Mouse (Mus musculus) layer of hippocampus, adult 8-10 months (tissue): ENCODE measurements at regions not wholly inside any gene's neighbourhood (a gene's known extent, or its start where the extent isn't known, plus 50 kb on each side); places are given as distances from the start of the nearest gene placed in this dataset.
A peak's percentile ranks its signal among the peaks of the same experiment; 100 is the strongest.

Experiments used
- DNase-seq, 2 experiments: peaks; one replicate each; pipeline ENCODE4 v3.0.0; 2022; ENCODE audit warnings: low spot score in 2 of 2
- microRNA-seq, 2 experiments: library from miRNA; unstranded; fragments of <30 nt; microRNA quantifications; one replicate each; pipeline ENCODE4 v1.2.0; 2022

DNA sequence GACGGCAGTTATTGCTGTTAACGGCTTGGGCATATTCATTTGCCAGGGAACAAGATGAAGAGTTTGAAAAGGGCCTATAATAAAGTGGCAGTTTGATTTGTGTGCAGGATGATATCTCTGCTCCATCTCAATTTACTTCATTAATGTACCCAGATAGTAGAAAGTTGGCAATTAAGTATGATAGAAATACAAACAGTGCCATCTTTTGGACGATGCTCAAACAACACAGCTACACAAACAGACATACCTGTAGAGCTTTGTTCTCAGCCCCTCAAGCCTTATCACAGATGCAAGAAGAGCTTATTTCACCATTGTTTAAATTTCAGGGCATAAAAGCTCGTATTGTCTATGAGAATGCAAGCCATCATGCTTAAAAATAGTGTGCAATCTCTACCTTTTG is 82.2 kb downstream of the Tnfsf11 start:
- DNase-seq: no peak

DNA sequence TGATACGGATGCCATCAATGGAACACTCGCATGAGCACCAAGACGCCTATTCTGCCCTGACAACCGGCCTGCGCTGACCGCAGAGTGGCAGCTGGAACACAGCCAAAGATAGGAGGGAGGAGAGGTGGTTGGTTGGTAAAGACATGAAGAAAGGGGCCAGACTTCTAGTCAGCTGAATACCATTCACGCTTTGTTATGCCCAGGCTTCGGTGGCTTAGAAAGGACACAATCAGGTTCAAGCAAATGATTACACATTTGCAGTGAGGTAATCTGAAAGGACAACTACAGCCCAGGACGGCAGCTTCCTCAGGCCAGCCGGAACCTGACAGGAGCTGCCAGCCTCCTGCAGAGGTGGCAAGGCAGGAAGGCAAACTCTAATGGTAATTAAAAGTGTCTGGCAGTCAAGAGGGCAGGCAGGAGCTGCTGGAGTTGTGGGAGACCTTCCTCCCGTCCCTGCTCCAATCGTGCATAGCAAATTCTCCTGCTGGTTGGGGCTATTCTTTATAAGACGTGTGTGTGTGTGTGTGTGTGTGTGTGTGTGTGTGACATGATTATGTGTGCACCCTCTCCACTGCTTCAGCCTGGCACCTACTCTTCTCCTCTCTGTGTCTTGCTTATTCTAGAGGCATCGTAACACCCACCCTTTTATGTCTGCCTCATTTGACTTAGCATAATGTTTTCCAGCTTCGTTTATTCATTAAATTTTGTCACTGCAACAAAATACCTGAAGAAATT is 91.4 kb downstream of the Tnfsf11 start:
- DNase-seq: no peak

DNA sequence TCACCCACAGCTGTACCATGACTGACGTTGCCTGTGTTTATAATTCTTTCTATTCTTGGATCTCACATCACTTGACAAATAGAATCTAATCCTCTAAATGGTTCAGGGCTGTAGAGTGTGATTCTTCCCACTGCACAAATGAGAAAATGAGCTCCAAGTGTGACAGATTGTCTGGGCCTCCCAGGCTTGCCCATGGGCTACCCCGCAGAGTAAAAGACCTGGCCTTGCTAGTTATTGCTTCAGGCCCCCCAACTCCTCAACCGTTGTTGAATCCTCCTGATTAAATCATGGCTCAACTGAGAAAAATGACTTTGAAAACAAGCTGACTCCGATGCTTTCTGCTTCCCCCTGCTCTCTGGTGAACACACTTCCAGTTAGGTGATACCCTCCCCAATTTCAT is 92.4 kb downstream of the Tnfsf11 start:
- DNase-seq: no peak

DNA sequence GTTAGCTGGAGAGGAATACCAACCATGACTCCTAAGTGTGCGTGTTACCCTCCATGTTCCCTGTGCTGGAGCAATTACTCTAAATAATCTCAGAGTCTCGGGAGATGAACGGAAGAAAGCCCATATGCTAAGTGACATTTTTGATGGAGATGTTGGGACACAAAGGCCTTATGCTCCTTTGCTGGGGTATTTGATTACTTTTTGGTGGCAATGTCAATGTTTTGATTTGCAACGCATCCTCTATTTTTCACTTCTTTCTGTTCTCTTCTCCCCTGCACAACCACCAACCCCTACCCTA is 103.3 kb downstream of the Tnfsf11 start:
- no peak for DNase-seq

DNA sequence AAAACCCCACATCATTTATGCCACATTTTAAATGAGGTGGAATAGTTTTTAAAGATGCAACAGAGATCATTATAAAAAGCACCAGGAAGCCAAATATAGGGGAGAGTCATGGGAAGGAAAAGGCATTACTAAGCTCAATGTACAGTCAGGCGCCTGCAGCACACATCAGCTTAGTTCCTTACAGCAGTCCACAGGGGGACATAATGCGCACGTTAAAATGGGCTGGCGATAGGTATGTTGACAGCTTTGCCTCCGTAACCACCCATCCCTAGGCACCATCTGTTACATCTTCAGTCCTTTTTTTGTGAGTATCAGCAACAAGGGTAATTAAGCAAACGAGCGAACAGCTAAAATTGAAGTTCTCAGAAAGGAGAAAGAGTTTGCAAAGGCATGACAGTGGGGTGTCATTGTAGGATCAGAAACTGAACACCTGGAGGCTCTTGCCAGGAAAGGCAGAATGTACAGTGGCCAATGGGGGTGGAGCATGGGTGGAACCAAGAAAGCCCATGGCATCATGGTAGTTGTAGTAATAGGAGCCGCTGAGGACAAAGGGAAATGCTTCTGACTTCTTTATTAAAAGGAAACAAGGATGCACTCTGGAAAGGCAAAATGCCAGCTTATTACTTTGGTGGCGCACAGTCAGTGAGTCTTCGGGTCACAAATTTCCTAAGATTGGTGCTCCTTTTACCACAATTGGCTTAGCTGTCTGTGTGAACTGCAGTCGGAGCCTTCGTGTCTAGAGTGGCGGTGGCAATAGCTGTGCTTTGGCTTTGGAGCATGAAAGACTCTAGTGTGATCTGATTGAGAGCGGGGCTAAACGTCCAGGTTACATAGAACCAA is 103.9 kb downstream of the Tnfsf11 start:
- DNase-seq: peak; percentile 12 to 17

DNA sequence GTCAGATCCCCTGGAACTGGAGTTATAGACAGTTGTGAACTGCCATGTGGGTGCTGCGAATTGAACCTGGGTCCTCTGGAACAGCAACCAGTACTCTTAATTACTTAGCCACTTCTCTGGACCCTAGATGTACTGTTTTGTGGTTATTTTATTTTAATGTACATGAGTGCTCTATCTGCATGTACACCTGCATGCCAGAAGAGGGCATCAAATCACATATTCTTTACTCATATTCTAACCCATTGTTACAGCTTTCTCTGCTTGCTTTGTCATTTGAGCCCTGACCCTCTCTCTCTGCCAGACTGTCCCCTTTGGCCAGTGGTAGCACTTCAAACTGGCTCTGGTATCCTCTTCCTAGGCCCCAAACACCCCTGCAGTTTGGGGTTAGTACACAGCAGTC is 105.1 kb downstream of the Tnfsf11 start:
- no peak for DNase-seq

DNA sequence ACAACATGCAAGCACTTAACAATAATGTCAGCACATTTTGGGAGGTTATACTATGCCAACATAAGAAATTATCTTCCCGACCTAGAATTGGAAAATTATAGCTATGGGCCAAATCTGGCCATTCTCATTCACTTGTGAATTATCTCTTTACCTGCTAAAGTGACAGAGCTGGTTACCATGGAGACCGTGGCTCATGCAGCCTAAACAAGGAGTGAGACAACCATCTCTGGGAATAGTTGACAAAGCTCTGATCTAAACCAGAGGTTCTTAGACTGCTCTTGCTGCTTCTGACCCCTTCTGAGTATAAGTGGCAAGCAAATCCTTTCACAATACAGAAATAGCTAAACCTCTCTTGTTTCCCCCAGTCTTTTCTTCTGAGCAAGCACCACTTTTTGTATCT is 108.7 kb upstream of the Fam216b start:
- DNase-seq: no peak

DNA sequence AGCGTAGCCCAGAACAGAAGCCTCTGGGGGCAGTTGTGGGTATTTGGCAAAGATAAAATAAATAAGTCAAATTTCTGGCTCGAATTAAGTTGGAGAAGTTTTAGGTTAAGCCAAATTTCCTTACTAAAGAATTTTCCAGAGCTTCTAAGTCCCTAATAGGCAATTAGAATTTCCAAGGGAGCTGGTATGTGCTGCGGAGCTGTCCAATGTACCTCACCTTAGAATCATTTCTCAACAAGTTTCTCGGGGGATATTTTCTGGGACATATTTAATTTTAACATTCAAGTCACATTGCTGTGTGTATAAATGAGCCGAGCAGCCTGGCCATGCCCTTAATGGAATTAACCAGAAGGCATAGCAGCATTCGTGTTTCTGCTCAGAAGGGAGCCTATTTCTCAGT is 90.8 kb upstream of the Fam216b start:
- no peak for DNase-seq

DNA sequence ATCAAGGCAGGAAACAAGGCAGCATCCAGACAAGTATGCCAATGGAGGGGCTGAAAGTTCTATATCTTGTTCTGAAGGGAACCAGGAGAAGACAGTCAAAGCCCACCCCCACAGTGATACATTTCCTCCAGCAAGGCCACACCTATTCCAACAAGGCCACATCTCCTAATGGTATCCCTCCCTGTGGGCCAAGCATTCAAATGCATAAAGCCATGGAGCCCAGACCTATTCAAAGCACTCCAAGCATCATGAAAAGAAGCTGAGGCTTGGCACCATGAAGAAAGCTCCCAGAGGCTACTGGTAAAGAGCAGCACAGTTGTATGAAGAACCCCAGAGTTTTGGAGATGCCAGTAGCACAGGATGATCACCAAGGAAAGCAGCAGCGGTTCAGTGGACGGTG is 84.6 kb upstream of the Fam216b start:
- DNase-seq: no peak

DNA sequence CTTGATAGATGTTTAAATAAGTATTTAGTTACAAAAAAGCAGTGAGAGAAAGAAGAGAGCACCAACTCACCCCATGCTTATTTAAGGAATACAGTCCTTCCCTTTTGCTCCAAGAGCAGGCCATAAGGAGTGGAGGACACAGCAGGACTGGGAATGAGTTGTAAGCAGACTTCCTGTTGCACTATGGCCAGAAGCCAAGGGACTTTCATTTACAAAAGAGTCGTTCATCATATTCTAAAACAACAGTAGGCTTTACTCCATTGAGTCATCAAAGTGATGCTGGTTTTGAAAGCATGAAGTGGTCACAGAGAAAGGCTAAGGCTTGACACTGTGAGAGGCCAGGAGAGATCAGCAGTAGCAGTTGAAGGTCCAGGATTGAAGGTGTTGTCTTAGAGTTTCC is 84.1 kb upstream of the Fam216b start:
- DNase-seq: no peak

DNA sequence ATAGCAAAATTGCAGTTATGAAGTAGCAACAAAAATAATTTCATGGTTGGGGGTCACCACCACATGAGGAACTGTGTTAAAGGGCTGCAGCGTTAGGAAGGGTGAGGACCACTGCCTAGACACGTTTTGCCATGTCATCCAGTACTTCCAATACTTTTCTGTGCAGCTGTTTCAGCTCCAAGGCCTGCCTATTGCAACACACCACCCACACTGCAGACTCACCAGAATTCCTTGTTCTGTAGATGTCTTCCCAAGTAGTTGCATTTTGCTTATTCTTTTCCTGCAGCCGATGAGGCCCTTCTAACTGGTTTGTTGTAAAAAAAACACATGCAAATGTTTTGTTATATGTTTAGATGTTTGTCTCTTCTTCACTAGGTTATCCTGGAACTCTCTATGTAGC is 72.0 kb upstream of the Fam216b start:
- no peak for DNase-seq

DNA sequence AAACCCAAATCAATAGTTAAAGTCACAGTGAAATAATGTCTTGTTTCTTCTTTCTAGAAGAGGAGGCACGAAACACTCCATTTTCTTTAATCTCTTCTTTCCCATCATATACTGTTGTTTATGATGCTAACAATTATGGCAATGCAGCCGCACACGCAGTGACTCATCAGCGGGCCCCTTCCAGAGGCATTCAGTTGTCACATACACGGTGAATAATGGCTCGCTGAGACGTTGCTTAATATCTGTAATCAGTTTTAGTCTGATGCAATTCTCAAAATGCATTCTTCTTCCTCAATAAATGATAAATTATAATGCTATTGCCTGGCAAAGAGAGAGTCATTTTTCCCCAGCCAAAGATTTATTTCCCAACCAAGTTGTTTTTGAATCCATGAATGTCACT is 70.8 kb upstream of the Fam216b start:
- no peak for DNase-seq

DNA sequence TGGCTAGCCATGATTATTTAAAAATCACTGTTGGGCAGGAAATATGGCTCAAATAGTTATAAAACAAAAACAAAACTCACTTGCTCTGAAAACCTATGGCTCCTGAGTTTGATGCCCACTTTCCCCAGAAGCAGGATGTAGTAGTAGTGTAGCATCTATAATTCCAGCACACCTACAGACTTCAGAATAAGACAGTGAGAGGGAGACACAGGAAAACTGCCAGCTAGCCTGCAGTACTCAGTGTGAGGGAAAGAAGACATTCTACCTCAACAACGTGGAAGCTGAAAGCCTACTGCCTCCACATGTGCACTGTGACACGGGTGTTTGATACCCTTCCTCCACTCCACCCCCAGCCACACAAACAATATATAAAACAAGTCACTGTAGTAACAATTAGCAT is 68.9 kb upstream of the Fam216b start:
- no peak for DNase-seq

DNA sequence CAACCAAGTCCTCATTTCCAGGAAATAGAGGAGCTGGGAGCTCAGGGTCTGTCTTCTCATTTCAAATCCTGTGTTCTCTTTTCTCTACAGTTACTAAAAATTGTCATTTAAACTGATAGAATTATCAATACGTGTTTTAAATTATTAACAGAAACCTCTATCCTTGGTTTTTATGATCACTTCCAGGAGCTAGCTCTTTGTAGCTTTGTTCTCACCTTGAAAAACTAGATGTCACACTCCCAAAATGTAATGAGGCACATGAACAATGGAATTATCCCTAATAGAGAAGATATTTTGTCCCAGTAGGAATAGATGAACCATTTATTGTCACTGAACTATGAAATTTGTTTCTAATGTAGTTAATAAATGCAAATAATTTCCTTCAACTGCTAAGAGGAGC is 60.0 kb upstream of the Fam216b start:
- no peak for DNase-seq

DNA sequence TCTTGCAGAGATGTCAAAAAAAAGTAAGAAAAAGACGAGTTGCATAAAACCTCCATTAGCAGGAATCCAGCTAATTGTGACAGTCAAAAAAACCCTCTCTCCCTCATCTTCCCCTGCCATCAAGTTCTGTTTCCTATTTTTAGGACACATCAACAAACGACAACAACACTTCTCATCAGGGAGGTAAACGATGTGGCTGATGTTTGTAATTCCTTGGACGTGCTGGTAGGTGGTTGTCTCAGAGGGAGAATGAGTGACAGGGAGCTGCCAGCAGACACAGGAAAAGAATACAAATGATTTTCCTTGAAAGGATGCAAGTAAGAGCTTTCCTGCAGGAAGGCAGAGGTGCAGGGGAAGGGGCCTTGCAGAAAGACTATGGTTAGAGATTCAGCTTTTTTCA is 54.9 kb upstream of the Fam216b start:
- no peak for DNase-seq

Small RNA genes lying in the stretch of these regions (microRNA-seq; reads per million reads assigned to microRNA genes)
- gene Mir1971: 0 reads per million in 2 experiments
